Mouse (Mus musculus): ENCODE results near the gene Tbc1d16.
"Not testable (repeated sequence)": the region's sequence is repeated elsewhere in the genome, so short reads cannot be mapped to it uniquely, and the experiment has no call there.

The Tbc1d16 gene

DNA sequence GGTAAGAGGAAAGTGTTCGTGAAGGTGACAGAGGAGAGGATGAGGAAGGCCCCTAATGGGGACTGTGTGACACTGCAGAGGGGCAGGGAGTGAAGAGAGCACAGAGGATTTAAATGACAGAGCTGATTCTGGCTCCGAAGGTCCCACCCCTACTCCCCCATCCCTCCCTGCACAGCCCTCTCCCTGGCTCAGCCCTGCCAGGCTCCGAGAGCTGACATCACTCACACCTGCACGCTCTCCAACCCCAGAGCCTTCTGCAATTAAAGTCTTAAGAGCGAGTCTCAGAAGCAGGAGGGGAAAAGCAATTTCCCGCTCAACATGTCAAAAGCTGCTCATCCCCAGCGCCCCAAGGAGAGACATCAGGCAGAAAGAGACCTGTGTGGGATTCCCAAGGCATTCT lies 109.4 kb downstream of the Tbc1d16 start:
- no peak for DNase-seq (ENCODE audit: low read depth, low spot score)

DNA sequence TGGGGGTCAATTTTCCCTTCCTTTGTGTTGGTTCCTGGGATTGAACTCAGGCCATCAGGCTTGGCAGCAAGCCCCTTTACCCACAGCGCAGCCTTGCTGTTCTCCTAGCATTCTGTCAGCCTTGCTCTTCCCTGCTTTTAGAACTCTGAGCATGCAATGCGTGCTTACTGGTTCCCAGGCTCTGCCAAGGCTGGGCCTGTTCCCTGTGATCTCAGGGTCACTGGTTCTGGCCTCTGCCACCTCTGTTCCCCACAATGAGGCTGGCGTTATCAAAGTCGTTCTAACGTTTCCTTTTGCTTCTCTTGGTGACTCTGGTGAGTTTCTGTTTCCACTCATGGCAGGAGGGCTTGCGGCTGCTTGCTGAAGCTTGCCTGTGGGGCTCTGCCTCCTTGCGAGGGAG lies 110.4 kb downstream of the Tbc1d16 start:
- DNase-seq (ENCODE audit: low read depth, low spot score): no peak

DNA sequence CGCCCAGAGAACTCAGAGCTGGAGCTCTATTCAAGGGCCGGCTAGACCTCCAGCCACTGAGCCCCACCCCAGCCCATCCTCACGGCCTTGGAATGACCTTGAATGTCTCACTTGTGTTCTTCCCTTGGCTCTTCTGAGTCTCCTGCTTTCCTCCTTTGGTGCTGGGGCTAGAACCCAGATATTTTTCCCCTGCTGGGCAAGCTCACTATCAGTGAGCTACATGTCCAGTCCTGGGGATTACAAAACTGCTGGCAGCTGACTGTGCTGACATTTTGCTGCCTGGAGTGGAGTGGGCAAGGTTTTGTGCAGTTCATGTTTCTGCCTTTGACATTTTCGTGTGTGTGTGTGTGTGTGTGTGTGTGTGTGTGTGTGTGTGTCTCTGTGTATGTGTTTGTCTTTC lies 111.3 kb downstream of the Tbc1d16 start:
- no peak for DNase-seq (ENCODE audit: low read depth, low spot score)

DNA sequence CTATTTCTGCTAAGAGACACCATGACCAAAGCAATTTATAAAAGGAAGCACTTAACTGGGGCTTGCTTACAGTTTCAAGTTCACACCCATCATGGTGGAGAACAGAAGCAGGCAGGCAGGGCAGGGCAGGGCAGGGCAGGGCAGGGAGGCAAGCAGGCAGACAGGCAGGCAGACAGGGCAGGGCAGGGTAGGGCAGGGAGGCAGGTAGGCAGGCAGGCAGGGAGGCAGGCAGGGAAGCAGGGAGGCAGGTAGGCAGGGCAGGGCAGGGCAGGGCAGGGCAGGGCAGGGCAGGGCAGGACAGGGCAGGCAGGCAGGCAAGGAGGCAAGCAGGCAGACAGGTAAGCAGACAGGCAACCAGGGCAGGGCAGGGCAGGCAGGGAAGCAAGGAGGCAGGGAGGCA lies 115.6 kb downstream of the Tbc1d16 start:
- no peak for DNase-seq (ENCODE audit: low read depth, low spot score)

DNA sequence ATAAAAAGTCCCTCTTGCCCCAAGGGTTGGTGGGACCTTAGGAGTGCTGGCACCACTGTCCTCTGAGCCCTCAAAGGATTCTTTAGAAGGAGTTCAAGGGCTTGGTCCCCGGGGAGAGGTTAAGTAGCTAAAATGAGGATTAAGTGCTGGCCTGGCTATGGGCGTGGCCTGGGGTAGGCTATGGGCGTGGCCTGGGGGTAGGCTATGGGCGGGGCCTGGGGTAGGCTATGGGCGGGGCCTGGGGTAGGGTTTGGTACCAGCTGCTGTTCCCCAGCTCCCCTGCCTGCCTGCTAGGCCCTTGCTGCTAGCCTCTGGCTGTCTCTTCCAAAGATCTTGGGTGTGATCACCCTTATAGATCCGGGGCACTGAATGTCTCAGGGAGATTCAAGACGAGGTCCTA lies 117.0 kb downstream of the Tbc1d16 start:
- no peak for DNase-seq (ENCODE audit: low read depth, low spot score)

DNA sequence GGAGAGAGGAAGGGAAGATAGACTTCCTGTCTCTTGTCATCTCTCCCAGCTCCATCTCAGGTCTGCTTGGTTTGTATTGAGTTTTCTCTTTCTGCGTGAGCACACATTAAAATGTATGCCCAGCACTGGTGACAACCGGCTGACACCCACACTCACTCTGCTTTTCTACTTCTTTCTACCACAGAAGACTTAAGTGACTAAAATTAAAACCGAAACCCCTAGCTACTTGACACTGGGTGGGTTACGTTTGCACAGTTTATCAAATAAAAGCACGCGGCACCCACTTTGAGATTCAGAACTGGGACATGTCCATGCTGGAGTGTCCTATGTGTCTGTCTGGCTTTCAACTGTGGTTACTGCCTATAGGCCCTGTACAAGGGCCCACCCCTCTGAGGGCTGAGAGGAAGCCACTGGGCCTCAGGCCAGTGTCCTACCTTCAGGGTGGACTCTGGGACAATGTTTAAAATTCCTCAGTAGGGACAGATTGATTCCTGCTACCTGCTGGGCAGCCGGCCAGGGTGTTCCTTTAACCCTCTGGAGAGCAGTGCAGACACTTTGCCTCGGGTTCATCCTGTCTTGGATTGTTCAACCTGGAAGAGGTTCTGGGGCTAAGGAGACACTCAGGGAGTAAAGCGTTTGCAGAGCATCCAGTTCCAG lies 118.8 kb downstream of the Tbc1d16 start:
- no peak for DNase-seq (ENCODE audit: low read depth, low spot score)

DNA sequence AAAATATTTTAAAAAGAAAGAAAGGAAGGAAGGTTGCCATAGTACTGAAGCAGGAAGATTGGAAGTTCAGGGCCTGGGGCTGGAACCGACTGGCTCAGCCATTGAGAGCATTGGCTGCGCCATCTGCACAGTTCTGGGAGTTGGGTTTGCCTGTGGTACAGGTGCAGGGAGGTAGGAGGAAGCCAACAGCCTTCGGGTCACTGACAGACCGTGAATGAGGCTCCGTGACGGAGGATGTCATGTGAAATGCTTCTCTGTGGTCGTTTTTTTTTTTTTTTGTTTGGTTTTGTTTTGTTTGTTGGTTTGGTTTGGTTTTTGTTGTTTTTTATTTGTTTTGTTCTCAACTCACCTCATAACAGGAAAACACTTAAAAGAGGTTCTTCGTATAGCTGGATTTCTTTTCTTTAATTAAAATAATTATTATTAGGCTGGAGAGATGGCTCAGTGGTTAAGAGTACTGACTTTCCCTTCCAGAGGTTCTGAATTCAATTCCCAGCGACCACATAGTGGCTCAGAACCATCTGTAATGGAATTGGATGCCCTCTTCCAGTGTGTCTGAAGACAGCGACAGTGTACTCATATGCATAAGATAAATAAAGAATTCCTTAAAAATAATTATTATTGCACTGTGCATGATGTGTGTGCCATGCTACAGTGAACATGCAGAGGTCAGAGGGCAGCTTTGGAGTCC lies 119.6 kb downstream of the Tbc1d16 start:
- DNase-seq (ENCODE audit: low read depth, low spot score): no peak

DNA sequence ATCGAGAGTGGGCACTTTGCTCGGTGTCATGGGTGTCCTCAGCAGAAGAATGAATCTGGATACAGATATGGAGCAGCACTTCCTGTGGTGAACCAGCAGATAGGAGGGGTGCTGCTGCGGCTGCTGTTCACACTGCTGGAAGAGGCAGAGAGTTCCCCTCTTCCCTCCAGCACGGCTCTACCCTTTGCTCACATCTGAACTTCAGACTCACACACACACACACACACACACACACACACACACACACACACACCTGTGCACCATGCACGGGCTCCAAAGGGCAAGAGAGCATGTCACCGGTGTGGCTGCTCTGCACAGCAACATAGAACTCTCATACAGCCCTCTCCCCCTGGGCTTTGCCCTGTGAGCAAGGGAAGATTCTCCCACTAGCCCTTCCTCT lies 122.0 kb downstream of the Tbc1d16 start:
- DNase-seq (ENCODE audit: low read depth, low spot score): no peak

DNA sequence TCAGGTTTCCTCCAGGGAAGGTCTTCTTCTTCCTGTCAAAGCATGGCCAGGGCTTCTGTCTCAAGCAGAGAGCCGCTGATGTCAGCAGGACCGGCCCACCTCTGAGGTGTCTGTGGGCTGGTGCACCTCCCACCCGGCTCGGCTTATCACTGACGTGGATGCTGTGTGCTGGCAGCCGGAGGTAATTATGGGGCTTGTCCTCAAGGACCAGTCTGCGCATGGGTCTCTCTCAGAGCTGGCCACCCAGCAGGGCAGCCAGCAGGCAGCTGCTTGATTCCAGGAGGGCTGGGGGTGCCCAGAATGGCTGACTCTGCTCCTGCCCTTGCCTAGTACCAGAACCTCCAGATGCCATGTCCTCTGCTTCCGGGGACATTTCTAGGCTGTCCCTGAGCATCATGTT lies 122.6 kb downstream of the Tbc1d16 start:
- DNase-seq (ENCODE audit: low read depth, low spot score): no peak

DNA sequence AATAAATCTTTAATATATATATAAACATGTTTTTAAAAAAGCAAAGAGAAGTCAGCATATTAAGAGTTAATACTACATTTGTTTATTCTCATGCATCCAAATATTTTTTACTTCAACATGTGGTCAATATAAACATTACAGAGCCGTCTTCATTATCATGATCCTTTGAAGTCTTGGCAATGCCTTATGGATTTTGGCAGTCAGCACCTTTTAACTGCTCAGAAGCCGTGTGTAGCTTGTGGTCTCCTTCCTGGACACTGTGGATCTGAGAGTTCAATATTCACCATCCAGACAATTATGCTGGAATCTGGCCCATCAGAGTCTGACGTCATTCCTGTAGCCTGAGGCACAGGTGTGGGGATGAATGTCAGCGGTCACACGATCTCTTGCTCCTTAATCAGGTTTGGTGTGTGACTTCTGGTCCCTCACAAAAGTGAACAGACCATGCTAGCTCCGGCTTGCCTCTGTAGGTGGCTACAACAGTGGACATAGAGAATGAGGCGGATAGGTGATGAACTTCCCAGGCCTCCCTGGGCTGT lies 123.2 kb downstream of the Tbc1d16 start:
- DNase-seq (ENCODE audit: low read depth, low spot score): no peak

DNA sequence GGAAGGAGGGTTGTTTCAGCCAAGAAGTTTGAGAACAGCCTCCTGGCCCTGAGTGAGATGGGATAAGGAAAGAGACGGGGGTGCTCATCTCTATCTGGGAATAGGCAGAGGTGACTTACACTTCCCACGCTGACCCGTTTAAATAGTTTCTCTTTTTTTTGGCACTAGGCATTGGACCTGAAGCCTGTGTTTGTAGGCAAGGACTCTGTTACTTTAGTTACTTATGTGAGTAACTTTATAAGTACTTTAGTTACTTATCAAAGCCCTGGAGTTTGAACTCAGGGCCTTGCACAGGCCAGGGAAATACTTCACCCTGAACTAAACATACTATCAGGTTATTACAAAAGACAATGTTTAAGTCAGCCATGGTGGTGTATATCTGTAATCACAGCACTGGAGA lies 124.3 kb downstream of the Tbc1d16 start:
- DNase-seq (ENCODE audit: low read depth, low spot score): no peak

DNA sequence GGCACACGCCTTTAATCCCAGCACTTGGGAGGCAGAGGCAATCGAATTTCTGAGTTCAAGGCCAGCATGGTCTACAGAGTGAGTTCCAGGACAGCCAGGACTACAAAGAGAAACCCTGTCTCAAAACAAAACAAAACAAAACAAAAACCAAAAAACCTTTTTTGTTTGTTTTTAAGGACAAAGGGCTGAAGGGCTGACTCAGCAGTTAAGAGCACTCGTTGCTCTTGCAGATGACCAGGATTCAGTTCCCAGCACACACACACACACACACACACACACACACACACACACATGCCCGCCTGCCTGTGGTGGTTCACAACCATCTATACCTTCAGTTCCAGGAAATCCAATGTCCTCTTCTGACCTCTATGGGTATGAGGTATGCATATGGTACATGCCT lies 127.9 kb downstream of the Tbc1d16 start:
- not testable (repeated sequence) for DNase-seq (ENCODE audit: low read depth, low spot score)

DNA sequence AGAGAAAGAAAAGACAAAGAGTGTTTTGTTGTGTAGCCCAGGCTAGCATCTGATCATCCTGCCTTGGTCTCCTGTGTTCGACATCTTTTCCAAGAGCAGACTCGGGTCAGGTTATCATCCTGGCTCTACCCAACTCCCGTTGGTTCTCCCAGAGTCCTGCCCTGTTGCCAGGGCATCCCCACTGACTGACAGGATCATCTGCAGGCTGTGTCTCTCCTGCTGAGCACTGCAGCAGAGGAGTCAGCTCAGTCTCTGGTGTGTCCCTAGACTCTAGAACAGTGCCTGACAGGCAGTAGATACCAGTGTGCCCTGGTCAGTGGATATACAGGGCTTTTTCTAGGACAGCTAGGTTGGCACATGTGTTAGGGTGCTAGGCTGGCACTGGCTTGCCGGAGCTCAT lies 130.1 kb downstream of the Tbc1d16 start:
- DNase-seq (ENCODE audit: low read depth, low spot score): no peak

DNA sequence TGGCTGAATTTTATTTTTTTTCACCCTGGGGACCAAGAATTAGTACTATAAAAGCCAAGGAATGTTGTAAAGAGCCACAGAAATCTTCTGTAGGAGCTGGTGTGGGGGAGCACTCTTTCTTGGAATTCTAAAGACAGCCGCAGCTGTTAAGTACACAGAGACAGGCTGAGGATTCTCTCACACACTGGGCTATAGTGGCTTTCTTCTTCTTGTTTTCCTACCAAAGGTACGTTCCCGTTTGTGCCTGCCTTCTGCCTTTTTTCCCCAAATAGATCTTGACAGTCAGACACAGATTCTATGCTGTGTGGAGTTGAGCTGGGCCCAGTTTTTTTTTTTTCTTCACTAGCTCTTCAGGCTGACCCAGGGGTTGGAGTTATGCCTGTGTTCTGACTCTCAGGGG lies 132.9 kb downstream of the Tbc1d16 start:
- no peak for DNase-seq (ENCODE audit: low read depth, low spot score)

DNA sequence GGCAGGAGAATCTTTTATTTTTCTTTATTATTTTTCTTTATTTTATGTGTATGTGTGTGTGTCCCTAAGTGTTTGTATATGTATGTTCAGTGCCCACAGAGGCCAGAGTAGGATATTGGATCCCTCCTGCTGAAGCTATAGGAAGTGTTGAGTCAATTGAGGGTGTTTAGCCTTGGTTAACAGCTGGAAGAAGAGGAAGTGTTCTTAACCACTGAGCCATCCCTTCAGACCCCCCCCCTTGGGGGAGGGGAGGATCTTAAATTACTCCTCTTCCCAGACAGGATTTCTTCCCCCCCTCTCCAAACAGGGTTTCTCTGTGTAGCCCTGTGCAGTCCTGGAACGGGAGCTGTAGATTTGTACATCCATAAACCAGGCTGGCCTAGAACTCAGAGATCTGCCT lies 135.0 kb downstream of the Tbc1d16 start:
- no peak for DNase-seq (ENCODE audit: low read depth, low spot score)
